Mouse (Mus musculus) cerebellum, adult 2 months (tissue): ENCODE data around the gene Bahcc1.

ENCODE experiments used
- CTCF ChIP-seq: fragments of 200-500 bp; IDR thresholded peaks from 2 replicates; pipeline ENCODE4 v1.5.1; 2011; ENCODE audit warnings: low read depth, mild to moderate bottlenecking, control low read depth, low read length, moderate library complexity, borderline replicate concordance; ENCODE audit not compliant: insufficient read depth
- POLR2A ChIP-seq: fragments of 200-500 bp; IDR thresholded peaks from 2 replicates; pipeline ENCODE4 v1.6.1; 2011; ENCODE audit warnings: low read length, control low read depth, borderline replicate concordance; ENCODE audit not compliant: insufficient read depth

GRCm38 (mm10) chr11:120314721-120315415 lies 82.1 kb downstream of the Bahcc1 start:
- TF ChIP-seq POLR2A (no peak), CTCF (no peak)
